Mouse (Mus musculus) kidney, postnatal 0 days (tissue): ENCODE measurements at regions not wholly inside any gene's neighbourhood (a gene's known extent, or its start where the extent isn't known, plus 50 kb on each side); places are given as distances from the start of the nearest gene placed in this dataset.

Experiments used
- ATAC-seq: fragments of 200-750 bp; cut with Nextera tagmentation; replicated peaks from 2 replicates; pipeline ENCODE4 v1.8.0; 2017; ENCODE audit warnings: low read depth, moderate number of reproducible peaks, moderate TSS enrichment, moderate library complexity; ENCODE audit not compliant: low FRiP score
- DNase-seq: peaks from one replicate; pipeline ENCODE4 v3.0.0-alpha.2; 2016; ENCODE audit warnings: low spot score
- H3K27ac ChIP-seq: fragments of 300-500 bp; sonication (generic); 2 replicates; pipeline ENCODE4 v1.5.1; 2014; ENCODE audit warnings: mild to moderate bottlenecking
- H3K27me3 ChIP-seq: fragments of 300-500 bp; sonication (generic); 2 replicates; pipeline ENCODE4 v1.6.1; 2014; ENCODE audit warnings: low read length, mixed read lengths; ENCODE audit not compliant: insufficient read depth
- H3K36me3 ChIP-seq: fragments of 300-500 bp; sonication (generic); 2 replicates; pipeline ENCODE4 v1.6.1; 2014; ENCODE audit warnings: low read length, mixed read lengths; ENCODE audit not compliant: insufficient read depth
- H3K4me1 ChIP-seq: fragments of 300-500 bp; sonication (generic); replicated peaks from 2 replicates; pipeline ENCODE4 v1.6.1; 2014; ENCODE audit warnings: antibody characterized with exemption, low read length, mixed read lengths; ENCODE audit not compliant: insufficient read depth
- H3K4me2 ChIP-seq: fragments of 300-500 bp; sonication (generic); 2 replicates; pipeline ENCODE4 v1.6.1; 2014; ENCODE audit warnings: mild to moderate bottlenecking, low read length, moderate library complexity, mixed read lengths
- H3K4me3 ChIP-seq: fragments of 300-500 bp; sonication (generic); replicated peaks from 2 replicates; pipeline ENCODE4 v1.5.1; 2014; ENCODE audit warnings: low read depth, low read length
- H3K9ac ChIP-seq: fragments of 300-500 bp; sonication (generic); 2 replicates; pipeline ENCODE4 v1.6.1; 2014; ENCODE audit warnings: low read depth, low read length
- H3K9me3 ChIP-seq: fragments of 300-500 bp; sonication (generic); replicated peaks from 2 replicates; pipeline ENCODE4 v1.6.1; 2016; ENCODE audit warnings: low read length, inconsistent platforms, mixed read lengths
- CTCF ChIP-seq: IDR thresholded peaks from 2 replicates; pipeline ENCODE4 v1.5.1; 2016; ENCODE audit warnings: antibody characterized with exemption, low read depth, mild to moderate bottlenecking, moderate library complexity
- WGBS: fragments of 180-500 bp; shearing (Covaris S2); extraction: QIAGEN DNeasy Blood & Tissue Kit; methylation state at CpG from one replicate; pipeline ENCODE4 v1.1.7; 2014; 5-methylcytosine and 5-hydroxymethylcytosine counted together

DNA sequence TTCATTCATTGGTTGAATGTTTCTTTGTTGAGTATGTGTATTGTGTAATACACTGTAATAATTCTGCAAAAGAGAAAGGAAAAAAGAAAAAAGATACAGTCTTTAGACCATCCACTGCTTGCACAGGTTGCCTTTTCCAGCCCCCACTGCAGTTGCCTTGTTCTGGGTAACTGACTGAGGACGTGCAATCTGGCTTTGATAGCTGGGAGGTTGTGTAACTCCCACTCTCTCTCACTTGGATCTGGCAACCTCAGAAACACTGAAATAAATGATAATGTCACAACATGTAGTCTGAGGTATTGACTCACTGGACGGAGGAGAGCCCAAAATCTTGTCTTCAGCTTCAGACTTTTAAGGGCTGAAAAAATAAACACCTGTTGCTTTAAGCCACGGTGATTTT, 255.3 kb upstream of the Igfbp7 start:
- Histone ChIP-seq H3K9me3 (no peaks in the 10 kb centered on the region), H3K9ac (no peak overlapping the region), H3K36me3 (no peaks in the 10 kb centered on the region), H3K4me3 (no peak overlapping the region), H3K4me2 (no peak overlapping the region), H3K4me1 (no peaks in the 10 kb centered on the region), H3K27me3 (no peaks in the 10 kb centered on the region), H3K27ac (no peak overlapping the region)
- 47% methylated on average over 3 of the region's 3 CpGs for WGBS
- no peak for TF ChIP-seq CTCF
- DNase-seq (no peak), ATAC-seq (no peak)

- no peaks in the 10 kb centered on the region for H3K36me3 ChIP-seq
- TF ChIP-seq CTCF: no peak
- H3K4me3 ChIP-seq: no peak overlapping the region
- ATAC-seq: no peak
- no peak overlapping the region for H3K4me2 ChIP-seq
- H3K9ac ChIP-seq: no peak overlapping the region
- no peak overlapping the region for H3K27ac ChIP-seq
- WGBS: 86% methylated on average over 6 of the region's 6 CpGs
- H3K4me1 ChIP-seq: no peaks in the 10 kb centered on the region
- no peak for DNase-seq
- no peaks in the 10 kb centered on the region for H3K27me3 ChIP-seq
- H3K9me3 ChIP-seq: no peaks in the 10 kb centered on the region
Measured at GRCm38 (mm10) chr5:77659016-77659415, 251.2 kb upstream of the Igfbp7 start.

DNA sequence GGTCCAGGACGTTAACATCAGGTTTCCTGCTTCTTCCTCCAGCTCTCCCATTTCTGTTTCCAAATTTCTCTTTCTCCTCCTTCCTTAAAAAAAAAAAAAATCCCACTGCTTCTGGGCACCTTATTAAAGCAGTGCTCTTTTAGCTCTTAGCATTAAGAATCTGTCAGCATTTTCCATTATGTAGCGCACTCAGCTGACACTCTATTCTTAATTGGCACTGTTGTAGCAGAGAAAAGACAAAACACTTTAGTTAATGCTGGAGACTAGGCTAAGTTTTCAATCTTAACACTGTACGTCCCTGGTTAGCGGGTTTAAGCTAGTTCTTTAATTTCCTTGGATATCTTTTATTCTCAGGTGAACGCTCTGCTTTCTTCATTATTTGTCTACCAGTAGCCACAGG, 236.8 kb upstream of the Igfbp7 start:
- Histone ChIP-seq H3K36me3 (no peaks in the 10 kb centered on the region), H3K4me2 (no peak overlapping the region), H3K4me1 (no peaks in the 10 kb centered on the region), H3K9me3 (no peaks in the 10 kb centered on the region), H3K4me3 (no peak overlapping the region), H3K9ac (no peak overlapping the region), H3K27me3 (no peaks in the 10 kb centered on the region), H3K27ac (no peak overlapping the region)
- TF ChIP-seq CTCF: no peak
- DNase-seq (no peak), ATAC-seq (no peak)
- 89% methylated on average over 5 of the region's 5 CpGs for WGBS

- TF ChIP-seq CTCF: no peak
- WGBS: 74% methylated on average over 4 of the region's 4 CpGs
- no peaks in the 10 kb centered on the region for H3K4me1 ChIP-seq
- DNase-seq: no peak
- H3K27ac ChIP-seq: no peak overlapping the region
- H3K36me3 ChIP-seq: no peaks in the 10 kb centered on the region
- H3K9ac ChIP-seq: no peak overlapping the region
- H3K27me3 ChIP-seq: no peaks in the 10 kb centered on the region
- ATAC-seq: no peak
- no peak overlapping the region for H3K4me2 ChIP-seq
- H3K9me3 ChIP-seq: no peaks in the 10 kb centered on the region
- H3K4me3 ChIP-seq: no peak overlapping the region
Measured at GRCm38 (mm10) chr5:77620402-77620801, 212.6 kb upstream of the Igfbp7 start.

GRCm38 (mm10) chr5:77610496-77610895, 202.7 kb upstream of the Igfbp7 start:
- H3K4me3 ChIP-seq: no peak overlapping the region
- no peaks in the 10 kb centered on the region for H3K4me1 ChIP-seq
- no peaks in the 10 kb centered on the region for H3K27me3 ChIP-seq
- no peak overlapping the region for H3K4me2 ChIP-seq
- no peak overlapping the region for H3K27ac ChIP-seq
- no peak for ATAC-seq
- no peaks in the 10 kb centered on the region for H3K36me3 ChIP-seq
- WGBS: 89% methylated on average over 6 of the region's 6 CpGs
- TF ChIP-seq CTCF: no peak
- H3K9ac ChIP-seq: no peak overlapping the region
- DNase-seq: no peak
- no peaks in the 10 kb centered on the region for H3K9me3 ChIP-seq

GRCm38 (mm10) chr5:77594719-77595118, 186.9 kb upstream of the Igfbp7 start:
- Histone ChIP-seq H3K4me2 (no peak overlapping the region), H3K9me3 (no peaks in the 10 kb centered on the region), H3K4me1 (no peaks in the 10 kb centered on the region), H3K9ac (no peak overlapping the region), H3K27ac (no peak overlapping the region), H3K4me3 (no peak overlapping the region), H3K36me3 (no peaks in the 10 kb centered on the region), H3K27me3 (no peaks in the 10 kb centered on the region)
- no peak for ATAC-seq
- 83% methylated on average over 4 of the region's 4 CpGs for WGBS
- no peak for TF ChIP-seq CTCF
- no peak for DNase-seq

- no peak overlapping the region for H3K9ac ChIP-seq
- no peak overlapping the region for H3K4me3 ChIP-seq
- no peak overlapping the region for H3K27ac ChIP-seq
- TF ChIP-seq CTCF: no peak
- H3K36me3 ChIP-seq: no peaks in the 10 kb centered on the region
- DNase-seq (no peak), ATAC-seq (no peak)
- H3K27me3 ChIP-seq: no peaks in the 10 kb centered on the region
- H3K4me2 ChIP-seq: no peak overlapping the region
- H3K9me3 ChIP-seq: no peaks in the 10 kb centered on the region
- WGBS: 86% methylated on average over 3 of the region's 3 CpGs
- no peaks in the 10 kb centered on the region for H3K4me1 ChIP-seq
Measured at GRCm38 (mm10) chr5:77589252-77589651, 181.4 kb upstream of the Igfbp7 start.
